Mouse (Mus musculus) limb, embryonic 14.5 days (tissue): Measurements from ENCODE around the gene Nsf. TPM values are rescaled to one million over a fixed set of nuclear protein-coding genes. Genes with fewer than 3 reads are reported as not detected.

Source experiments
- ATAC-seq: fragments of 200-750 bp; cut with Nextera tagmentation; 2 replicates; pipeline ENCODE4 v1.8.0; 2017; ENCODE audit warnings: low read depth, moderate number of reproducible peaks, moderate TSS enrichment; ENCODE audit not compliant: low FRiP score
- DNase-seq: peaks from one replicate; pipeline ENCODE4 v3.0.0-alpha.2; 2015; ENCODE audit warnings: low spot score
- H3K27ac ChIP-seq: fragments of 300-500 bp; sonication (generic); replicated peaks from 2 replicates; pipeline ENCODE4 v1.5.1; 2014; ENCODE audit warnings: low read depth, mild to moderate bottlenecking, low read length, moderate library complexity, mixed read lengths
- H3K27me3 ChIP-seq: fragments of 300-500 bp; sonication (generic); 2 replicates; pipeline ENCODE4 v1.6.1; 2014; ENCODE audit warnings: low read length, mixed read lengths; ENCODE audit not compliant: control insufficient read depth, insufficient read depth
- H3K36me3 ChIP-seq: fragments of 300-500 bp; sonication (generic); 2 replicates; pipeline ENCODE4 v1.6.1; 2014; ENCODE audit warnings: mild to moderate bottlenecking, low read length, moderate library complexity, mixed read lengths; ENCODE audit not compliant: control insufficient read depth, insufficient read depth
- H3K4me1 ChIP-seq: fragments of 300-500 bp; sonication (generic); 2 replicates; pipeline ENCODE4 v1.6.1; 2014; ENCODE audit warnings: antibody characterized with exemption, low read length, mixed read lengths; ENCODE audit not compliant: control insufficient read depth, insufficient read depth
- H3K4me2 ChIP-seq: fragments of 300-500 bp; sonication (generic); replicated peaks from 2 replicates; pipeline ENCODE4 v1.6.1; 2014; ENCODE audit warnings: low read depth, mild to moderate bottlenecking, low read length, moderate library complexity; ENCODE audit not compliant: severe bottlenecking
- H3K4me3 ChIP-seq: fragments of 300-500 bp; sonication (generic); replicated peaks from 2 replicates; pipeline ENCODE4 v1.5.1; 2014; ENCODE audit warnings: low read length
- H3K9ac ChIP-seq: fragments of 300-500 bp; sonication (generic); 2 replicates; pipeline ENCODE4 v1.6.1; 2014; ENCODE audit warnings: mild to moderate bottlenecking, low read depth, low read length, moderate library complexity; ENCODE audit not compliant: severe bottlenecking
- H3K9me3 ChIP-seq: fragments of 300-500 bp; sonication (generic); 2 replicates; pipeline ENCODE4 v1.6.1; 2016; ENCODE audit warnings: low read length; ENCODE audit not compliant: control insufficient read depth
- POLR2A ChIP-seq: fragments of 200-500 bp; IDR thresholded peaks from 2 replicates; pipeline ENCODE4 v1.8.0; 2012; ENCODE audit warnings: inconsistent platforms, mild to moderate bottlenecking, moderate library complexity, borderline replicate concordance; ENCODE audit not compliant: insufficient read depth, insufficient read length; ENCODE audit errors: extremely low read depth
- WGBS: fragments of 180-500 bp; shearing (Covaris S2); extraction: QIAGEN DNeasy Blood & Tissue Kit; methylation state at CpG from one replicate; pipeline ENCODE4 v1.1.7; 2014; 5-methylcytosine and 5-hydroxymethylcytosine counted together
- polyA plus RNA-seq, 2 experiments: library from polyadenylated mRNA; depleted of rRNA in 1 of 2; stranded (reverse) in 1 of 2; unstranded in 1 of 2; fragments of >200 nt; fragmentation: Nextera tagmentation in 1 of 2; extraction: Ambion mirVana in 1 of 2; gene quantifications; 2 replicates each; pipeline versions ENCODE4 v1.2.1 to v1.2.3; 2012 to 2014

Gene Nsf
- polyA plus RNA-seq, 2 experiments: 33.5 to 43.6 TPM

DNA sequence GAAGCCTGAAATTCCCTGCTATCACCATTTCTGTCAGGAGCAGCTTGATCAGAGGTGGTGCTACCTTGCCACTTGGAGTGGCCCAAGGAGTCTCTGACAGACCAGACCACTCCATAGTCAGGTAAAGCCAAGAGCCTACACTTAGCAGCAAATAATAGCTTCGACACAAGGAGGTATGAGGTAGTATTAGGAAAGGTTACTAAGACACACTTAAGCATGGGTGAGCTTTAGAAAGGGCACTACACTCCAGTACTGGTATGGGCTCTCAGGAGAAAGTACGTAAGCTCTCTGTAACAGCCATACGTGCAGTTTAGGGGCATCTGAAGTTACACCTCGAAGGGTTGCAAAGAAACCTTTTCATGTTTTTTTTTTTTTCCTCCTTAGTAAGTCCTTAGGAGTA lies 11.1 kb downstream of the Nsf start:
- H3K27me3 ChIP-seq: no peaks in the 10 kb centered on the region
- no peaks in the 10 kb centered on the region for H3K36me3 ChIP-seq
- no peak overlapping the region for H3K4me2 ChIP-seq
- TF ChIP-seq POLR2A: no peak
- 74% methylated on average over 4 of the region's 4 CpGs for WGBS
- H3K4me1 ChIP-seq: no peaks in the 10 kb centered on the region
- no peak for DNase-seq
- no peak overlapping the region for H3K9ac ChIP-seq
- no peaks in the 10 kb centered on the region for H3K9me3 ChIP-seq
- no peak overlapping the region for H3K27ac ChIP-seq
- no peak for ATAC-seq
- no peak overlapping the region for H3K4me3 ChIP-seq

DNA sequence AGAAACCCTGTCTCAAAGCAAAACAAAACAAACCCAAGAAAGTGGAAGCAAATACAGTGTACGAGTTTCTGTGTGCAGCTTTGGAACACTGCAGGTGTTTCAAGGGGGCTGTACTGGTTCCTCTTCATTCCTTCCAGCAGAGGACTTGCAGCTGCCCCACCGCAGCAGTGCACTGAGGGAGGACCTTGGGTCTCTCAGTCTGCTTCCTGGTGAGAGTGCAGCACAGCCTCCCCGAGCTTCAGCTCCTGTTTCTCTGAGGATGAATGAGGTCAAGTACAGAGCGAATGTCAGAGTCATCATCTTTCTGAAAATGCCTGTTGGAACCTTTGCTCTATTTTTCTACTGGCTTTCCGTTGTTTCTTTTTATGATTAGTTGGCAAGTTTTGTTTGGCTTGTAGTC lies 12.5 kb downstream of the Nsf start:
- 74% methylated on average over 5 of the region's 5 CpGs for WGBS
- TF ChIP-seq POLR2A: no peak
- no peak overlapping the region for H3K4me3 ChIP-seq
- H3K27ac ChIP-seq: no peak overlapping the region
- no peaks in the 10 kb centered on the region for H3K9me3 ChIP-seq
- no peak for DNase-seq
- H3K9ac ChIP-seq: no peak overlapping the region
- H3K4me1 ChIP-seq: no peaks in the 10 kb centered on the region
- no peaks in the 10 kb centered on the region for H3K36me3 ChIP-seq
- H3K27me3 ChIP-seq: no peaks in the 10 kb centered on the region
- no peak for ATAC-seq
- no peak overlapping the region for H3K4me2 ChIP-seq

DNA sequence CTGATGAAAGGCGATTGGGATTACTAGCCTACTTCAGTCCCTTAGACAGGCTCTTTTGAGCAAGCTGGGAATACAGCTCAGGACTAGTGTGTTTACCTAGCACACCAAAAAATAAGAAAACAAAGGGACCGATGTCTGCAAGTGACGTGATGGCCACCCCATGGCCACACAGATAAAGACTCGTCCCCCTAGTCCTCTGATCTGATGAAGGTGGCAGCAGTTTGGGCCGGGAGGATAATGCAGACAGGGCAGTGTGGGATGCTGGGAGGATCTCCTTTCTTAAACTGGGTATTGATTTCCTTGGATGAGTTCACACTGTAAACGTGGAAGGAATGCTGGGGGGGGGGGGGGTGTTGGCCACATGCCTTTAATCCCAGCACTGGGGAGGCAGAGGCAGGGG lies 13.0 kb downstream of the Nsf start:
- no peaks in the 10 kb centered on the region for H3K9me3 ChIP-seq
- no peak overlapping the region for H3K27ac ChIP-seq
- 75% methylated on average over 6 of the region's 6 CpGs for WGBS
- DNase-seq: no peak
- no peak overlapping the region for H3K4me2 ChIP-seq
- no peak for TF ChIP-seq POLR2A
- ATAC-seq: no peak
- H3K9ac ChIP-seq: no peak overlapping the region
- H3K4me1 ChIP-seq: no peaks in the 10 kb centered on the region
- H3K27me3 ChIP-seq: no peaks in the 10 kb centered on the region
- no peaks in the 10 kb centered on the region for H3K36me3 ChIP-seq
- H3K4me3 ChIP-seq: no peak overlapping the region

DNA sequence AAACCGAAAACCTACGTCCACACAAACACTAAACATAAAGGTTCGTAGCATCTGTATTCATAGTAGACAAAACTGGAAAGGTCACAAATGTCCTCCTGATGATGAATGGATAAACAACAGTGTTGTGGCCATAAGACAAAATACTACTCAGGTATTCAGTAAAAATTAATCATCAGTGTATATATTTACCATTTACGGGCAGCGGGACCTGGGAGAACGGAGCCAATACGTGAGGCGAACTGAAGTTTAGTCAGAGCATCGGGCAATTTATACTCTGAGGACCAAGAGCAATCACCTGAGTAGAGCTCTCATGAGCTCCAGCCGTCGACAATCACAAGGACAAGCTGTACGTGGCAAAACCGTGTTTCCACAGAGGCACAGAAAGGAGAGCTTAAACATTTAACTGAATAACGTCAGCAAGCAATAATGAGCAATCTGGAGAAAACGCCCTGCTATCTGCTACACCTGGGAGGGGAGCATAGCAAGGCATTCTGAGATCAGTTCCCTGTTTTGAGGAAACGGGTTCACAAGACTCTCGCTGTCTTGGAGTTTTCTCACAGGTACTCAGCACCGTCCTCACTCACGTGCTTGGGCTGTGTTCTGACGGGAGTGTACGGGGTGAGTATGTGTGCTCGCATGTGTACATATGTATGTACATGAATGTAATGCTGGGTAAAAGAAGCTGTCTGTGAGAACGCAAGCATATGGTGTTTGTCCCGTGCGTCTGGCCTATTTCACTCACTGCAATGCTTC lies 15.7 kb downstream of the Nsf start:
- Histone ChIP-seq H3K4me2 (no peak overlapping the region), H3K4me1 (no peaks in the 10 kb centered on the region), H3K4me3 (no peak overlapping the region), H3K27ac (no peak overlapping the region), H3K9me3 (no peaks in the 10 kb centered on the region), H3K27me3 (no peaks in the 10 kb centered on the region), H3K9ac (no peak overlapping the region), H3K36me3 (no peaks in the 10 kb centered on the region)
- no peak for TF ChIP-seq POLR2A
- WGBS: 81% methylated on average over 25 of the region's 25 CpGs
- DNase-seq (no peak), ATAC-seq (no peak)

DNA sequence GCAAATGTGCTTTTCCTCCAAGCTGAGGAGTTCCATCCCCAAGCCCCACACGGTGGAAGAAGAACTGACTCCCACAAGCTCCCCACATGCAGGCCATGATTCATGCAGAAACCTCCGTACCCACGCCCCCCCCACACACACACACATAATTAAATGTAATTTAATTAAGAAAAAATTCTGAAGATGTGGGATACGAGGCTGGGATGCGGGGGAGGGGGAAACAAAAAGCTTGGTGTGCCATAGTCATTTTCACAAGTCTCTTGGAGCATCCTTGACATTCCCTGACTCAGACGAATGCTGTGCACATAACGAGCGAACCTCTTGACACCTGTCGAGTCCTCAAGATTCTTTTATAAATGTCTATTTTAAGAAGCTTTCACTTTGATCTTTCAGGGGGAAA lies 16.4 kb downstream of the Nsf start:
- no peaks in the 10 kb centered on the region for H3K4me1 ChIP-seq
- no peak for DNase-seq
- no peaks in the 10 kb centered on the region for H3K9me3 ChIP-seq
- no peak overlapping the region for H3K4me3 ChIP-seq
- H3K9ac ChIP-seq: no peak overlapping the region
- TF ChIP-seq POLR2A: no peak
- no peak overlapping the region for H3K27ac ChIP-seq
- H3K36me3 ChIP-seq: no peaks in the 10 kb centered on the region
- no peaks in the 10 kb centered on the region for H3K27me3 ChIP-seq
- no peak overlapping the region for H3K4me2 ChIP-seq
- 78% methylated on average over 9 of the region's 9 CpGs for WGBS
- ATAC-seq: no peak
